Mouse (Mus musculus) testis, adult 2 months (tissue): ENCODE data around the gene Ccdc7a. TPM values are rescaled to one million over a fixed set of nuclear protein-coding genes. Genes with fewer than 3 reads are reported as not detected.

Experiments used
- H3K27ac ChIP-seq: fragments of 200-500 bp; 2 replicates; pipeline ENCODE4 v1.5.1; 2012; ENCODE audit warnings: low read depth, low read length; ENCODE audit not compliant: control insufficient read depth, insufficient read depth
- H3K27me3 ChIP-seq: fragments of 200-500 bp; 2 replicates; pipeline ENCODE4 v1.6.1; 2012; ENCODE audit warnings: mild to moderate bottlenecking, low read length, moderate library complexity; ENCODE audit not compliant: control insufficient read depth, insufficient read depth
- H3K36me3 ChIP-seq: fragments of 200-500 bp; 2 replicates; pipeline ENCODE4 v1.6.1; 2012; ENCODE audit warnings: mild to moderate bottlenecking, low read length; ENCODE audit not compliant: control insufficient read depth, insufficient read depth
- H3K4me1 ChIP-seq: fragments of 200-500 bp; 2 replicates; pipeline ENCODE4 v1.6.1; 2012; ENCODE audit warnings: low read length; ENCODE audit not compliant: control insufficient read depth, insufficient read depth
- H3K4me3 ChIP-seq: fragments of 200-500 bp; 2 replicates; pipeline ENCODE4 v1.5.1; 2012; ENCODE audit warnings: low read depth, mild to moderate bottlenecking, low read length, moderate library complexity, mixed read lengths; ENCODE audit not compliant: control insufficient read depth
- CTCF ChIP-seq: fragments of 200-500 bp; IDR thresholded peaks from 2 replicates; pipeline ENCODE4 v1.5.1; 2012; ENCODE audit warnings: low read depth, mild to moderate bottlenecking, inconsistent platforms, low read length, moderate library complexity; ENCODE audit not compliant: control insufficient read depth, insufficient read depth, insufficient replicate concordance
- POLR2A ChIP-seq: fragments of 200-500 bp; IDR thresholded peaks from 2 replicates; pipeline ENCODE4 v1.6.1; 2012; ENCODE audit warnings: low read depth, mild to moderate bottlenecking, inconsistent platforms, low read length, moderate library complexity; ENCODE audit not compliant: control insufficient read depth
- polyA plus RNA-seq: library from polyadenylated mRNA; depleted of rRNA; stranded (reverse); fragments of >200 nt; gene quantifications from 2 replicates; pipeline ENCODE4 v1.2.3, GENCODE M21; 2012

Gene Ccdc7a
- polyA plus RNA-seq, 1 experiment: 24.9 TPM

GRCm38 (mm10) chr8:128709261-128709660 lies 356.1 kb downstream of the Ccdc7a start:
- Histone ChIP-seq H3K4me1 (no peaks in the 10 kb centered on the region), H3K36me3 (peaks cover 2% of the 10 kb centered on the region), H3K27me3 (no peaks in the 10 kb centered on the region), H3K4me3 (no peak overlapping the region), H3K27ac (no peak overlapping the region)
- peak; percentile 63; the same call in 1 of the 2 replicates for TF ChIP-seq CTCF
- TF ChIP-seq POLR2A: no peak

DNA sequence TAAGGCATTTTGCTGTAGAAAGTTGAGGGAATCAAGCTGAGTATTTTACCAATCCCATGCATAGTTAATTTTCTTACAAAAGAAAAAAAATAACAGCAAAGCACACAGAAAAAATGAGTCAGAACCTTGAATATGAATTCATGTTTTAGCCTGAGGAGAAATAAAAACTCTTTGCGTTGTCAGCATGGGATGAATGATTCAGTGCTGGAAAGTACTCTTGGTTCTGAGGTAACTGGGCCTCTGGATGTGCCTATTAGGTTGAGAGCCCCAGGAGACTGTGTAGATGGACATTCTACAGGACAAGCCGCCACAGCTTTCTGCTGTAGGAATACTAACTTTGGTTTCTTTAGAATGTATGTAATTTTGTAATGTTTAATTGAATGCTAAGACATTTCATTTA lies 360.5 kb downstream of the Ccdc7a start:
- H3K4me1 ChIP-seq: no peaks in the 10 kb centered on the region
- TF ChIP-seq POLR2A: no peak
- TF ChIP-seq CTCF: no peak
- H3K36me3 ChIP-seq: no peaks in the 10 kb centered on the region
- H3K4me3 ChIP-seq: no peak overlapping the region
- no peak overlapping the region for H3K27ac ChIP-seq
- no peaks in the 10 kb centered on the region for H3K27me3 ChIP-seq

GRCm38 (mm10) chr8:128704376-128704775 lies 360.9 kb downstream of the Ccdc7a start:
- Histone ChIP-seq H3K4me3 (no peak overlapping the region), H3K27me3 (no peaks in the 10 kb centered on the region), H3K27ac (no peak overlapping the region), H3K36me3 (no peaks in the 10 kb centered on the region), H3K4me1 (no peaks in the 10 kb centered on the region)
- TF ChIP-seq CTCF (no peak), POLR2A (no peak)

DNA sequence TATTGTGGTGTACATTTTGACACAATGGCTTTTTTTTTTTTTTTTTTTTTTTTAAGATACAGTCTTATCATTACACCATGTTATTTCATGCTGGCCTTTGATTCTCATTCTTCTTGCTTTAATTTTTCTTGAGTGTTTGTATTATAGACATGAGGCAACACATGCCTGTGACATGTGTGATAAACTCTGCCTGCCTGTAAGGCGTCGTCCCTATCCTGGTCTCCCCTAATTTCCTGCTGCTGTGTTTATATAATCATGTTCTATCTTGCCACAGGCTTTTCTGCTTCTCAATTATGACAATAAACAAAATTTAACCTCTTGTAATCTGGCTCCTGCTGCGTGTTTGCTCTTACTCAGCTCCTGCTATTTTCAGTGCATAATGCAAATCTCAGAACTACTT lies 367.4 kb downstream of the Ccdc7a start:
- Histone ChIP-seq H3K4me1 (no peaks in the 10 kb centered on the region), H3K27ac (no peak overlapping the region), H3K4me3 (no peak overlapping the region), H3K36me3 (no peaks in the 10 kb centered on the region), H3K27me3 (no peaks in the 10 kb centered on the region)
- TF ChIP-seq CTCF (no peak), POLR2A (no peak)

- no peak for TF ChIP-seq POLR2A
- TF ChIP-seq CTCF: no peak
- Histone ChIP-seq H3K4me3 (no peak overlapping the region), H3K4me1 (no peaks in the 10 kb centered on the region), H3K36me3 (no peaks in the 10 kb centered on the region), H3K27ac (no peak overlapping the region), H3K27me3 (no peaks in the 10 kb centered on the region)
Measured at GRCm38 (mm10) chr8:128696701-128697397, 368.5 kb downstream of the Ccdc7a start.

DNA sequence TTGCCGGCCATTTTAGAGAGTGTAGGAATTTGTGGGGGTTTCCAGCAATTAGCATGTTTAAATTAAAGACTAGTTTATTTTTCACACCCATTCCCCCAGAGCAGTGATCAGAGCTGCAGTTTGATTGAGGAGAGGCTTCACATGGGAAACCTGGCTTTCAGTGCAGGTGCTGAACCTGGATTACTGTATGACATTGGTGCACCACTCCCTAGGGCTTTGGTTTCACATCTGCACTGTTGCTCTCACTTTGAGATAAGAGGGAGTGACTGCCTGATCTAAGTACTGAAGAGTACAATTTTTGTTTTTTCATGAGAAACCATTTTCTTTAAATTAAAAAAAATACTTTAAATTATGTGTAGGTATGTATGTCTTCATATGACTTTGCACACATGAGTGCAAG lies 375.3 kb downstream of the Ccdc7a start:
- Histone ChIP-seq H3K4me1 (peaks cover 2% of the 10 kb centered on the region), H3K4me3 (no peak overlapping the region), H3K27me3 (no peaks in the 10 kb centered on the region), H3K27ac (no peak overlapping the region), H3K36me3 (no peaks in the 10 kb centered on the region)
- TF ChIP-seq CTCF (no peak), POLR2A (no peak)

GRCm38 (mm10) chr8:128688679-128689078 lies 376.6 kb downstream of the Ccdc7a start:
- no peak for TF ChIP-seq CTCF
- no peak for TF ChIP-seq POLR2A
- H3K27ac ChIP-seq: no peak overlapping the region
- H3K27me3 ChIP-seq: no peaks in the 10 kb centered on the region
- no peak overlapping the region for H3K4me3 ChIP-seq
- no peaks in the 10 kb centered on the region for H3K36me3 ChIP-seq
- H3K4me1 ChIP-seq: peaks cover 2% of the 10 kb centered on the region
